Comparison of ENCODE assay signal across 18 mouse cellular contexts in the genomic region with DNA sequence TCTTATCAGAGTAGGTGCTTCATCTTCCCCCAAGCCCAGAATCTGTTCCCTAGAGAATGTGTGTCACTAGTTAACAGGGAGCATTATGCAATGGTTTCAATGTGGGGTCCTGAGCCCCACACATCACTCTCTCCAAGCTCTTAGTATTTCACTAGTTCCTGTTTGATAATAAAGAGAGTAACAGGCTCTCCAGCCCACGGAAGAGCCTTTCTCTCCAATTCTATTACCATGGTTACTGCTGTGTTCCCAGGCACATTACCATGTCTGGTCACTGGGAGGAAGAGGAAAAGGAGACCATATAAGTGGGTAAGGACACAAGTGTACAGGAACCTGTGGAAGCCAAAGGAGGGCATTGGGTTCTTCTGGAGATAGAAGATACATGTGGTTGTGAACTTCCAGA. TPM values are rescaled to one million over a fixed set of nuclear protein-coding genes. Genes with fewer than 3 reads are reported as not detected.
DNase-seq lines count a peak whose midpoint lies in the region; ATAC-seq lines count a peak whose summit lies in the region.
"Had no signal": no experiment of that assay in that cellular context is flagged by ENCODE, and none has a peak within 500 bp of the region (broad histone marks: within the 10 kb centered on the region; RNA-seq: fewer than 3 reads in every experiment).

No protein-coding gene starts in this region.

- ATAC-seq in frontal cortex, adult (ENCODE audit: low TSS enrichment) = peak; percentile 69; the same call in 1 of the 2 replicates
- ATAC-seq: activated CD4-positive, CD25-positive, alpha-beta regulatory T cell, adult 4 months; forebrain, embryonic 13.5 days; forebrain, embryonic 16.5 days had no signal

- DNase-seq in frontal cortex, postnatal 14 days (ENCODE audit: low spot score in 2 of 2) = no peak
- DNase-seq in layer of hippocampus, adult 11-12 months (ENCODE audit: low spot score) = peak; percentile 30
- DNase-seq in layer of hippocampus, adult 9-10 months (ENCODE audit: low spot score) = no peak
- DNase-seq in layer of hippocampus, adult 8-10 months (ENCODE audit: low spot score in 2 of 2) = peak; percentile 24 to 25
- DNase-seq in layer of hippocampus, postnatal 10 days (ENCODE audit: low spot score in 2 of 2) = no peak
- DNase-seq: adrenal gland, adult 8-10 months; adrenal gland, postnatal 25 days; cerebellum, adult 18-20 months; cerebellum, adult 9-10 months; cerebellum, postnatal 14 days; gastrocnemius, postnatal 25 days; heart, adult 2 months; heart, postnatal 14 days had no signal

RNA-seq across cellular contexts. Expression of gene Sox11, which starts 19.0 kb away (rescaled TPM):
- total RNA-seq in layer of hippocampus, adult 8-10 months (2022) = 10 to 100 TPM in 3 of 4 experiments, 1 to 10 TPM in 1; 9.1 to 15.7 (median 11.9) TPM
- 10 to 100 TPM; 68.2 to 72.6 TPM for total RNA-seq in layer of hippocampus, postnatal 10 days (2021)
- total RNA-seq: hematopoietic stem cell, adult 5-6 weeks had no signal

Comparison
In these comparisons a context has a peak if more than half of its experiments do, and no peak if none do; other contexts are left out.
1. DNase-seq: peak in layer of hippocampus, adult 11-12 months (single experiment) and layer of hippocampus, adult 8-10 months (2 of 2); none in frontal cortex, postnatal 14 days (0 of 2), layer of hippocampus, adult 9-10 months (single experiment) and layer of hippocampus, postnatal 10 days (0 of 2).
2. RNA of gene Sox11, which starts 19.0 kb away (total RNA-seq): 68.2 to 72.6 TPM in layer of hippocampus, postnatal 10 days; 9.1 to 15.7 TPM in layer of hippocampus, adult 8-10 months; every median in the first group is over 4 times any median in the second.